Mouse (Mus musculus): Measurements from ENCODE around the gene Odf3l2.

Gene Odf3l2

GRCm38 (mm10) chr10:79671396-79672087, 26.0 kb upstream of the Odf3l2 start:
- no peak for DNase-seq (ENCODE audit: low spot score in 2 of 2)

GRCm38 (mm10) chr10:79670071-79670888, 24.7 kb upstream of the Odf3l2 start:
- DNase-seq (ENCODE audit: low spot score in 2 of 2), result no peak

GRCm38 (mm10) chr10:79669576-79670057, 24.1 kb upstream of the Odf3l2 start:
- DNase-seq (ENCODE audit: low spot score in 2 of 2), result peak; percentile 80 to 84

- DNase-seq (ENCODE audit: low spot score in 2 of 2), result peak; percentile 95 to 97
Measured at GRCm38 (mm10) chr10:79668771-79669575, 23.4 kb upstream of the Odf3l2 start, which contains the start of gene Tpgs1. Gene Tpgs1, plus strand, starts transcription at chr10:79669369.

- DNase-seq (ENCODE audit: low spot score in 2 of 2), result no peak
Measured at GRCm38 (mm10) chr10:79668076-79668475, 22.5 kb upstream of the Odf3l2 start.

- DNase-seq (ENCODE audit: low spot score in 2 of 2), result no peak
Measured at GRCm38 (mm10) chr10:79666493-79666892, 21.0 kb upstream of the Odf3l2 start.

GRCm38 (mm10) chr10:79665051-79665450, 19.5 kb upstream of the Odf3l2 start:
- no peak for DNase-seq (ENCODE audit: low spot score in 2 of 2)

GRCm38 (mm10) chr10:79664131-79664665, 18.7 kb upstream of the Odf3l2 start, which contains the start of gene Madcam1:
Gene Madcam1, plus strand, starts transcription at chr10:79664559.
- peak; percentile 72 for DNase-seq (ENCODE audit: low spot score in 2 of 2)

GRCm38 (mm10) chr10:79661861-79662260, 16.3 kb upstream of the Odf3l2 start:
- no peak for DNase-seq (ENCODE audit: low spot score in 2 of 2)

- no peak for DNase-seq (ENCODE audit: low spot score in 2 of 2)
Measured at GRCm38 (mm10) chr10:79660298-79660697, 14.8 kb upstream of the Odf3l2 start.

- DNase-seq (ENCODE audit: low spot score in 2 of 2), result no peak
Measured at GRCm38 (mm10) chr10:79658829-79659228, 13.3 kb upstream of the Odf3l2 start.

GRCm38 (mm10) chr10:79654946-79655395, 9.4 kb upstream of the Odf3l2 start:
- peak; percentile 50 to 52 for DNase-seq (ENCODE audit: low spot score in 2 of 2)

- DNase-seq (ENCODE audit: low spot score in 2 of 2), result no peak
Measured at GRCm38 (mm10) chr10:79652789-79653188, 7.3 kb upstream of the Odf3l2 start.

- peak; percentile 87 for DNase-seq (ENCODE audit: low spot score in 2 of 2)
Measured at GRCm38 (mm10) chr10:79649070-79649751, 3.7 kb upstream of the Odf3l2 start.

GRCm38 (mm10) chr10:79638486-79639204, 6.9 kb downstream of the Odf3l2 start:
- DNase-seq (ENCODE audit: low spot score in 2 of 2), result peak; percentile 74 to 75

GRCm38 (mm10) chr10:79637128-79638110, 8.1 kb downstream of the Odf3l2 start, which contains the start of gene Shc2:
Gene Shc2, minus strand, starts transcription at chr10:79637918.
- DNase-seq (ENCODE audit: low spot score in 2 of 2), result peak; percentile 82 to 86

GRCm38 (mm10) chr10:79636287-79636686, 9.3 kb downstream of the Odf3l2 start:
- no peak for DNase-seq (ENCODE audit: low spot score in 2 of 2)

GRCm38 (mm10) chr10:79633006-79633777, 12.3 kb downstream of the Odf3l2 start:
- peak; percentile 55 to 63 for DNase-seq (ENCODE audit: low spot score in 2 of 2)

Data from right cerebral cortex, adult 2 months (tissue).